Mouse (Mus musculus): ENCODE data around the gene Rtl1. TPM values are rescaled to one million over a fixed set of nuclear protein-coding genes. Genes with fewer than 3 reads are reported as not detected.

The Rtl1 gene
- polyA plus RNA-seq (2012; rRNA removed): 0.01 TPM in 1 of 2 replicates, not detected in the other

GRCm38 (mm10) chr12:109600230-109600629, at the start of gene Rtl1:
TSS of gene Rtl1 (minus strand) at chr12:109600330.

Other genes with a start within 250 kb of the Rtl1 start
- gene Dlk1, start 147.5 kb downstream of the Rtl1 start, polyA plus RNA-seq (2012; rRNA removed): 14.3 and 37.9 TPM in 2 replicates